Mouse (Mus musculus) kidney, embryonic 15.5 days (tissue): ENCODE results near the gene Fam107b. TPM values are rescaled to one million over a fixed set of nuclear protein-coding genes. Genes with fewer than 3 reads are reported as not detected.

Source experiments
- ATAC-seq: fragments of 200-750 bp; cut with Nextera tagmentation; replicated peaks from 2 replicates; pipeline ENCODE4 v1.8.0; 2017; ENCODE audit warnings: moderate TSS enrichment; ENCODE audit not compliant: low FRiP score
- H3K27ac ChIP-seq: fragments of 300-500 bp; sonication (generic); 2 replicates; pipeline ENCODE4 v1.5.1; 2015; ENCODE audit warnings: mild to moderate bottlenecking, inconsistent platforms
- H3K27me3 ChIP-seq: fragments of 300-500 bp; sonication (generic); 2 replicates; pipeline ENCODE4 v1.6.1; 2015; ENCODE audit warnings: inconsistent platforms
- H3K36me3 ChIP-seq: fragments of 300-500 bp; sonication (generic); 2 replicates; pipeline ENCODE4 v1.6.1; 2015; ENCODE audit warnings: inconsistent platforms
- H3K4me1 ChIP-seq: fragments of 300-500 bp; sonication (generic); 2 replicates; pipeline ENCODE4 v1.6.1; 2015; ENCODE audit warnings: inconsistent platforms
- H3K4me2 ChIP-seq: fragments of 300-500 bp; sonication (generic); 2 replicates; pipeline ENCODE4 v1.6.1; 2015; ENCODE audit warnings: moderate library complexity, mild to moderate bottlenecking, inconsistent platforms
- H3K4me3 ChIP-seq: fragments of 300-500 bp; sonication (generic); replicated peaks from 2 replicates; pipeline ENCODE4 v1.5.1; 2015; ENCODE audit warnings: mild to moderate bottlenecking, inconsistent platforms
- H3K9ac ChIP-seq: fragments of 300-500 bp; sonication (generic); 2 replicates; pipeline ENCODE4 v1.6.1; 2015; ENCODE audit warnings: mild to moderate bottlenecking, inconsistent platforms
- H3K9me3 ChIP-seq: fragments of 300-500 bp; sonication (generic); replicated peaks from 2 replicates; pipeline ENCODE4 v1.6.1; 2016; ENCODE audit warnings: inconsistent platforms
- WGBS: fragments of 180-500 bp; shearing (Covaris S2); methylation state at CpG from one replicate; pipeline ENCODE4 v1.1.7; 2015; ENCODE audit warnings: mixed read lengths; 5-methylcytosine and 5-hydroxymethylcytosine counted together
- polyA plus RNA-seq: library from polyadenylated mRNA; unstranded; fragments of >200 nt; fragmentation: Nextera tagmentation; extraction: Ambion mirVana; gene quantifications from 2 replicates; pipeline ENCODE4 v1.2.1, GENCODE M21; 2015

The Fam107b gene
- polyA plus RNA-seq, 1 experiment from 2014 or later = 59.9 TPM

- Histone ChIP-seq H3K27me3 (no peaks in the 10 kb centered on the region), H3K4me1 (no peaks in the 10 kb centered on the region), H3K27ac (no peak overlapping the region), H3K9ac (no peak overlapping the region), H3K9me3 (no peaks in the 10 kb centered on the region), H3K4me2 (no peak overlapping the region), H3K36me3 (no peaks in the 10 kb centered on the region), H3K4me3 (no peak overlapping the region)
- 76% methylated on average over 5 of the region's 5 CpGs for WGBS
- no peak for ATAC-seq
These were observed 78.9 kb downstream of the Fam107b start for GRCm38 (mm10) chr2:3649171-3649570.

DNA sequence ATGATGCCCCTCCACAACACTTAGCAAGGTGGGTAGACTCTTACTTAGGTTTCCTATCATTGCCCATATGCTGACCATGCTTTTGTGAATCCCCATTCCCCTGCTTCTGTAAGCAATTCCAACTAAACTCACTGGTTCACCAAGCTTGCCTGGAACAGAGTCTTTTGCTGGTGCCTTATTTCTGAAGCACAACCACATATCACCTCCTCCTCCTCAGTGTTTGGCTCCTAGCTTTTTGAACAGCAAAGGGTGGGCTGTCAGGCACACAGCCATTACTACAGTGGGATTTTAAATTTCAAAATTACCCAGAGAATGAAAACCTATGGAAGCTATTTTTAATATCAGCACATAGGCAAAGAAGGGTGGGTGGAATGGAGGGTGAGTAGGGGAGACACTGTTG, 84.3 kb downstream of the Fam107b start:
- Histone ChIP-seq H3K36me3 (no peaks in the 10 kb centered on the region), H3K9ac (no peak overlapping the region), H3K27me3 (no peaks in the 10 kb centered on the region), H3K9me3 (no peaks in the 10 kb centered on the region), H3K4me2 (no peak overlapping the region), H3K4me3 (no peak overlapping the region), H3K27ac (no peak overlapping the region), H3K4me1 (peaks cover 8% of the 10 kb centered on the region; the same call in 1 of the 2 replicates)
- no peak for ATAC-seq

GRCm38 (mm10) chr2:3656091-3656490, 85.8 kb downstream of the Fam107b start:
- no peak overlapping the region for H3K4me3 ChIP-seq
- H3K4me1 ChIP-seq = peaks cover 8% of the 10 kb centered on the region; the same call in 1 of the 2 replicates
- H3K36me3 ChIP-seq = no peaks in the 10 kb centered on the region
- 75% methylated on average over 3 of the region's 3 CpGs for WGBS
- H3K27ac ChIP-seq = no peak overlapping the region
- H3K4me2 ChIP-seq = no peak overlapping the region
- H3K27me3 ChIP-seq = no peaks in the 10 kb centered on the region
- H3K9me3 ChIP-seq = no peaks in the 10 kb centered on the region
- no peak overlapping the region for H3K9ac ChIP-seq
- no peak for ATAC-seq

- Histone ChIP-seq H3K4me1 (peaks cover 8% of the 10 kb centered on the region; the same call in 1 of the 2 replicates), H3K27me3 (no peaks in the 10 kb centered on the region), H3K27ac (no peak overlapping the region), H3K9ac (no peak overlapping the region), H3K4me3 (no peak overlapping the region), H3K36me3 (no peaks in the 10 kb centered on the region), H3K9me3 (no peaks in the 10 kb centered on the region), H3K4me2 (no peak overlapping the region)
- 91% methylated on average over 6 of the region's 6 CpGs for WGBS
- no peak for ATAC-seq
These were observed 86.5 kb downstream of the Fam107b start for GRCm38 (mm10) chr2:3656834-3657233.

DNA sequence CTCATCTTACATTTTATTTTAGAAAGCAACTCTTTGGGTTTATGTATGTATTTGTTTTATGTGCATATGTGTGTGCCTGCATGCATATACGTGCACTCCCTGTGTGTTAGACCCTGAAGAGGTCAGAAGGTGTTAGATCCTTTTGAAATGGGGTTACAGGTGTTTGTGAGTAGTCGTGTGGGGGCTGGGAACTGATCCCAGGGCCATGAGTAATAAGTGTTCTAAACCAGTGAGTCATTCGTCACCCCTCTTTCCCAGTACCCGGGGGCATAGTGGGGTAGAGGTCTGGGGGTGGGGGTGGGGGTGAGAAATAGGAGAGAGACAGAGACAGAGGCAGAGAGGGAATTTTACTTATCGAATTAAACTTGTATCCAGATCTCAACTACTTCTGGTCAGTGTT, 87.1 kb downstream of the Fam107b start:
- H3K4me3 ChIP-seq = no peak overlapping the region
- WGBS = 73% methylated on average over 5 of the region's 5 CpGs
- ATAC-seq = no peak
- H3K9ac ChIP-seq = no peak overlapping the region
- H3K27ac ChIP-seq = no peak overlapping the region
- H3K9me3 ChIP-seq = no peaks in the 10 kb centered on the region
- H3K27me3 ChIP-seq = no peaks in the 10 kb centered on the region
- H3K4me1 ChIP-seq = peaks cover 8% of the 10 kb centered on the region; the same call in 1 of the 2 replicates
- H3K36me3 ChIP-seq = no peaks in the 10 kb centered on the region
- no peak overlapping the region for H3K4me2 ChIP-seq

DNA sequence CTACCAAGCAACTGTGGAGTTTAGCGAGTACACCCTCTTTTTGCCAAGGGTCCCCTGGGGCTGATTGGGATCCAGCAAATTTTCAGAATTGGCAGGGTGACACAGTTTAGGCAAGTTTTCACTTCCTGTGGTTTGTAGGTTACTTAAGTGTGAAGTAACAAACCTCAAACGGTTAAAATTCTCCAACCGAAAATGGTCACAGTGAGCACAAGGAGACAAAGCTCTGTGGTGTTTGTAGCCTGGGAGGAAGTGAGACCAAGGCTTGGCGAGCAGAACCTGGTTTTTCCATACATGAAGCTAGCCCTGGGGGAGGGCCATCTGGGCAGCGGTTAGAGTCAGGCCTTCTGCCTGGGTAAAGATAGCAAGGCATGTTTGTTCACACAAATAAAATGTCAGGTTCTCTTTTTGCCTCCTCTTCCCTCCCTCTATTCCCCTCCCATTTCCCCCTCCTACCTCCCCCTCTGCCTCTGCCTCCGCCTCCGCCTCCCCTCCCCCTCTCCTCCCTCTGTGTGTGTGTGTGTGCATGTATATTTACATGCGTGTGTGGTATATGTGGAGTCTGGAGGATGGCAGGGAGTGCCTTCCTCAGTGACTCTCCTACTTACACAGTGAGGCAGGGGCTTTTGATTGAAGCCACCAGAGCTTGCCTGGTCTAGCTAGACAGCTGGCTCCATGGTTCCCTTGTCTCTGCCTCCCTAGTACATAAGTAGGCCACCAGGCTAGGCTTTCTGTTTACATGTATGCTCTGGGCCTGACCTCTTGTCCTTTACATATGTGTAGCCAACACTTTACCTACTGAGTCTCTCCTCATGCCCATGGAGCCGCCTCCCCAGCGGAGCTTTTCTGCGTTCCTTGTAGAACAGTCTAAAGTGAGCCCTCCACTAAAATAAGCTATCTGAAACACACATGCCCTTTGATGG, 87.8 kb downstream of the Fam107b start:
- whole genome bisulfite sequencing = 71% methylated on average over 11 of the region's 11 CpGs
- no peaks in the 10 kb centered on the region for H3K9me3 ChIP-seq
- no peak overlapping the region for H3K27ac ChIP-seq
- ATAC-seq = 0 out of 2 replicates have a peak, but pooled peaks have one; percentile 47
- peaks cover 8% of the 10 kb centered on the region; the same call in 1 of the 2 replicates for H3K4me1 ChIP-seq
- no peak overlapping the region for H3K4me3 ChIP-seq
- no peak overlapping the region for H3K9ac ChIP-seq
- H3K4me2 ChIP-seq = no peak overlapping the region
- H3K36me3 ChIP-seq = no peaks in the 10 kb centered on the region
- no peaks in the 10 kb centered on the region for H3K27me3 ChIP-seq

- WGBS = 54% methylated on average over 4 of the region's 4 CpGs
These were observed 88.6 kb downstream of the Fam107b start for GRCm38 (mm10) chr2:3658900-3659299.

DNA sequence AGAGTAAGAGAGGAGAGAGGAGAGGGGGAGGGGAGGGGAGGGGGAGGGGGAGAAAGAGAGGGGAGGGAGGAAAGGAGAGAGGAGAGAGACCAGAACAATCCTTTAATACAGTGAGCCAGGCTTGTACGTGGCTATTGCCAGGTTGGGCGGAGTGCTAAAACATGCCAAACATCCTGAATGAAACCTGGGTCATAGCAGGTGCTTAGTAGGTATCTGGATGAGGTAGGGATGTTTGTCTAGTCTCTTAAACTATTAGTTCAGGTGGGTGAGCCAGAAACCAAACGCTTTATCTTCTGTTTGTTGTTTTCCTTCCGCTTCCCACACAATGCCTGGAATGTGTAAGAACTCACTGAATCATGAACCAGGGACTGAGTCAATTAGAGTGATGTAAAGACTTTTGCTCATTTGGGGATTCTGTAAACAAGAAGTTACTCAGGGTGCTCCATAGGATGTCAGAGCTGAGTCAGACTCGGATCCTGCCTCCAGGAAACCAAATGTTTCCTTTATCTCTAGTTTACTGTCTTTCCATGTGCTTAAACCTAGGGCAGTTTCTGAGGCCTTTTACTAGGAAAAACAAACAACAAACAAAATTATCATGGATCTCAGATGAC, 89.1 kb downstream of the Fam107b start:
- no peak overlapping the region for H3K27ac ChIP-seq
- peaks cover 8% of the 10 kb centered on the region; the same call in 1 of the 2 replicates for H3K4me1 ChIP-seq
- H3K9ac ChIP-seq = no peak overlapping the region
- H3K4me2 ChIP-seq = no peak overlapping the region
- no peaks in the 10 kb centered on the region for H3K27me3 ChIP-seq
- 43% methylated on average over 5 of the region's 5 CpGs for WGBS
- no peak overlapping the region for H3K4me3 ChIP-seq
- H3K36me3 ChIP-seq = no peaks in the 10 kb centered on the region
- 0 out of 2 replicates have a peak, but pooled peaks have one; percentile 52 for ATAC-seq
- no peaks in the 10 kb centered on the region for H3K9me3 ChIP-seq

More at GRCm38 (mm10) chr2:3658900-3659299, 88.6 kb downstream of the Fam107b start:
- H3K9me3 ChIP-seq = no peaks in the 10 kb centered on the region
- no peaks in the 10 kb centered on the region for H3K36me3 ChIP-seq
- H3K4me1 ChIP-seq = peaks cover 8% of the 10 kb centered on the region; the same call in 1 of the 2 replicates
- no peak overlapping the region for H3K4me2 ChIP-seq
- H3K4me3 ChIP-seq = no peak overlapping the region
- H3K9ac ChIP-seq = no peak overlapping the region
- no peaks in the 10 kb centered on the region for H3K27me3 ChIP-seq
- H3K27ac ChIP-seq = no peak overlapping the region
- ATAC-seq = no peak

- WGBS = 71% methylated on average over 6 of the region's 6 CpGs
These were observed 93.8 kb downstream of the Fam107b start for GRCm38 (mm10) chr2:3664086-3664485.

GRCm38 (mm10) chr2:3668682-3669081, 98.4 kb downstream of the Fam107b start:
- Histone ChIP-seq H3K4me2 (no peak overlapping the region), H3K27ac (no peak overlapping the region), H3K9me3 (no peaks in the 10 kb centered on the region), H3K36me3 (no peaks in the 10 kb centered on the region), H3K4me3 (no peak overlapping the region), H3K4me1 (no peaks in the 10 kb centered on the region), H3K9ac (no peak overlapping the region), H3K27me3 (no peaks in the 10 kb centered on the region)
- ATAC-seq = no peak
- WGBS = 75% methylated on average over 3 of the region's 3 CpGs

More at GRCm38 (mm10) chr2:3664086-3664485, 93.8 kb downstream of the Fam107b start:
- no peaks in the 10 kb centered on the region for H3K36me3 ChIP-seq
- no peaks in the 10 kb centered on the region for H3K9me3 ChIP-seq
- no peaks in the 10 kb centered on the region for H3K27me3 ChIP-seq
- no peak overlapping the region for H3K4me3 ChIP-seq
- no peak overlapping the region for H3K4me2 ChIP-seq
- no peak overlapping the region for H3K27ac ChIP-seq
- ATAC-seq = no peak
- no peak overlapping the region for H3K9ac ChIP-seq
- 0 out of 2 replicates have a peak, but pooled peaks cover 4% of the 10 kb centered on the region for H3K4me1 ChIP-seq

- Histone ChIP-seq H3K27ac (no peak overlapping the region), H3K4me3 (no peak overlapping the region), H3K27me3 (no peaks in the 10 kb centered on the region), H3K4me1 (no peaks in the 10 kb centered on the region), H3K4me2 (no peak overlapping the region), H3K9ac (no peak overlapping the region), H3K36me3 (no peaks in the 10 kb centered on the region), H3K9me3 (no peaks in the 10 kb centered on the region)
- ATAC-seq = no peak
- 60% methylated on average over 2 of the region's 2 CpGs for WGBS
These were observed 99.4 kb downstream of the Fam107b start for GRCm38 (mm10) chr2:3669646-3670045.

DNA sequence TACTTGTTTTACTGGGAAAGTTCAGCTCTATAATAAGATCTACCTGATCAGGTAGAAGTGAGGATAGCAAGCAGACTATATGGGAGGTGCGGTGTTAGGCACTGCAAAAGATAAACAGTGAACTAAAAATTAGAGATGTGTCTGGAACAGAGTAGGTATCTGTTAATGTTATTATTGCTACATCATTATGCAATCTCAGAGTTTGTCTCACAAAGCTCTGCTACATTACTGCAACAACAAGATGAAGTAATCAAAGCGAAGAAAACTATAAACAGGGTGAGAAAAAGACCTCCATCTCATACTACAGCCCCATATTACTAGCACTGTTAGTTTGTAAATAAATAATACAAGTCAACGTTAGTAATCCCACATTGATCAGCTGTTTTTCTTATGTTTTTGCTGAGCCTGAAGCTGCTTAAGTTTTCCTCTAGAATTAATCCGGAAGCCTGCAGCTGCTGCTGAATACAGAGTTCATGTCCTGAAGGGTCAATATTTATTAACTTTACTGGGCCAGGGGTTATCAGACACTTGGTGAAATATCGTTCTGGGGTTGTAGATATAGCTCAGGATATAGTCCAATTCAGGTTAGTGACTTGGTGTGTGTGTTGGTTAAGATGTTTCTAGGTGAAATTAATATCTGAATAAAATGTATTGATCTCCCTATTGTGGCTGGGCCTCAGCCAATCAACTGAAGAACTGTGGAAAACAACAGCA, 102.5 kb downstream of the Fam107b start:
- H3K9ac ChIP-seq = no peak overlapping the region
- no peaks in the 10 kb centered on the region for H3K27me3 ChIP-seq
- no peak overlapping the region for H3K27ac ChIP-seq
- H3K4me1 ChIP-seq = no peaks in the 10 kb centered on the region
- no peaks in the 10 kb centered on the region for H3K9me3 ChIP-seq
- 75% methylated on average over 5 of the region's 5 CpGs for WGBS
- ATAC-seq = no peak
- no peaks in the 10 kb centered on the region for H3K36me3 ChIP-seq
- H3K4me3 ChIP-seq = no peak overlapping the region
- no peak overlapping the region for H3K4me2 ChIP-seq
